Mouse (Mus musculus): ENCODE data around the gene Irf2bpl. TPM values are rescaled to one million over a fixed set of nuclear protein-coding genes. Genes with fewer than 3 reads are reported as not detected.

Irf2bpl gene
- polyA plus RNA-seq, 1 experiment from 2014 or later, result 2.3 TPM

- Histone ChIP-seq H3K9me3 (replicated peaks; ENCODE audit: control insufficient read depth, low read length) (no peaks in the 10 kb centered on the region), H3K9ac (ENCODE audit: low read depth, low read length) (no peak overlapping the region; the same call in 1 of the 2 replicates), H3K4me3 (ENCODE audit: low read depth, low read length) (peak overlapping the region; percentile 49), H3K4me1 (ENCODE audit: control insufficient read depth, low read depth, low read length) (peaks cover 62% of the 10 kb centered on the region), H3K36me3 (ENCODE audit: control insufficient read depth, insufficient read depth) (no peaks in the 10 kb centered on the region), H3K27me3 (ENCODE audit: control insufficient read depth, insufficient read depth, low read depth, low read length) (peaks cover 55% of the 10 kb centered on the region), H3K27ac (ENCODE audit: low read length) (peak overlapping the region; percentile 90), H3K4me2 (ENCODE audit: low read depth, low read length) (peak overlapping the region; percentile 66)
- 11% methylated on average over 7 of the region's 7 CpGs for WGBS (ENCODE audit: insufficient replicate concordance)
- peak; percentile 19; the same call in 1 of the 2 replicates for ATAC-seq (ENCODE audit: low read depth)
These were observed 4.6 kb upstream of the Irf2bpl start for GRCm38 (mm10) chr12:86889103-86889644.

- Histone ChIP-seq H3K9ac (ENCODE audit: low read depth, low read length) (peak overlapping the region; percentile 44), H3K36me3 (ENCODE audit: control insufficient read depth, insufficient read depth) (no peaks in the 10 kb centered on the region), H3K9me3 (replicated peaks; ENCODE audit: control insufficient read depth, low read length) (no peaks in the 10 kb centered on the region), H3K27me3 (ENCODE audit: control insufficient read depth, insufficient read depth, low read depth, low read length) (peaks cover 63% of the 10 kb centered on the region), H3K27ac (ENCODE audit: low read length) (peak overlapping the region; percentile 90), H3K4me1 (ENCODE audit: control insufficient read depth, low read depth, low read length) (peaks cover 56% of the 10 kb centered on the region), H3K4me2 (ENCODE audit: low read depth, low read length) (peak overlapping the region; percentile 66), H3K4me3 (ENCODE audit: low read depth, low read length) (peak overlapping the region; percentile 49)
- under 1% methylated on average over 46 of the region's 47 CpGs for WGBS (ENCODE audit: insufficient replicate concordance)
- peak; percentile 40 for ATAC-seq (ENCODE audit: low read depth)
These were observed 3.8 kb upstream of the Irf2bpl start for GRCm38 (mm10) chr12:86888130-86889069.

GRCm38 (mm10) chr12:86887381-86888129 lies 3.0 kb upstream of the Irf2bpl start:
- no peaks in the 10 kb centered on the region for H3K9me3 ChIP-seq (replicated peaks; ENCODE audit: control insufficient read depth, low read length)
- peaks cover 71% of the 10 kb centered on the region for H3K27me3 ChIP-seq (ENCODE audit: control insufficient read depth, insufficient read depth, low read depth, low read length)
- no peaks in the 10 kb centered on the region for H3K36me3 ChIP-seq (ENCODE audit: control insufficient read depth, insufficient read depth)
- peak overlapping the region; percentile 66 for H3K4me2 ChIP-seq (ENCODE audit: low read depth, low read length)
- no peak for ATAC-seq (ENCODE audit: low read depth)
- peak overlapping the region; percentile 44 for H3K9ac ChIP-seq (ENCODE audit: low read depth, low read length)
- H3K4me1 ChIP-seq (ENCODE audit: control insufficient read depth, low read depth, low read length), result peaks cover 48% of the 10 kb centered on the region
- WGBS (ENCODE audit: insufficient replicate concordance), result 30% methylated on average over 14 of the region's 14 CpGs
- peak overlapping the region; percentile 49 for H3K4me3 ChIP-seq (ENCODE audit: low read depth, low read length)
- H3K27ac ChIP-seq (ENCODE audit: low read length), result peak overlapping the region; percentile 90

GRCm38 (mm10) chr12:86886446-86886965 lies 1.9 kb upstream of the Irf2bpl start:
- 57% methylated on average over 7 of the region's 7 CpGs for WGBS (ENCODE audit: insufficient replicate concordance)
- Histone ChIP-seq H3K9ac (ENCODE audit: low read depth, low read length) (no peak overlapping the region), H3K4me2 (ENCODE audit: low read depth, low read length) (no peak overlapping the region), H3K4me3 (ENCODE audit: low read depth, low read length) (no peak overlapping the region), H3K36me3 (ENCODE audit: control insufficient read depth, insufficient read depth) (no peaks in the 10 kb centered on the region), H3K27me3 (ENCODE audit: control insufficient read depth, insufficient read depth, low read depth, low read length) (peaks cover 76% of the 10 kb centered on the region), H3K27ac (ENCODE audit: low read length) (no peak overlapping the region), H3K4me1 (ENCODE audit: control insufficient read depth, low read depth, low read length) (peaks cover 40% of the 10 kb centered on the region), H3K9me3 (replicated peaks; ENCODE audit: control insufficient read depth, low read length) (no peaks in the 10 kb centered on the region)
- no peak for ATAC-seq (ENCODE audit: low read depth)

GRCm38 (mm10) chr12:86885746-86886145 lies 1.1 kb upstream of the Irf2bpl start:
- no peak overlapping the region for H3K4me2 ChIP-seq (ENCODE audit: low read depth, low read length)
- H3K27me3 ChIP-seq (ENCODE audit: control insufficient read depth, insufficient read depth, low read depth, low read length), result peaks cover 76% of the 10 kb centered on the region
- H3K36me3 ChIP-seq (ENCODE audit: control insufficient read depth, insufficient read depth), result no peaks in the 10 kb centered on the region
- H3K4me1 ChIP-seq (ENCODE audit: control insufficient read depth, low read depth, low read length), result peaks cover 36% of the 10 kb centered on the region
- no peak overlapping the region for H3K9ac ChIP-seq (ENCODE audit: low read depth, low read length)
- WGBS (ENCODE audit: insufficient replicate concordance), result 45% methylated on average over 5 of the region's 5 CpGs
- no peak overlapping the region for H3K4me3 ChIP-seq (ENCODE audit: low read depth, low read length)
- no peak overlapping the region for H3K27ac ChIP-seq (ENCODE audit: low read length)
- no peak for ATAC-seq (ENCODE audit: low read depth)
- H3K9me3 ChIP-seq (replicated peaks; ENCODE audit: control insufficient read depth, low read length), result no peaks in the 10 kb centered on the region

- H3K27me3 ChIP-seq (ENCODE audit: control insufficient read depth, insufficient read depth, low read depth, low read length), result peaks cover 78% of the 10 kb centered on the region
These were observed 738 bp upstream of the Irf2bpl start for GRCm38 (mm10) chr12:86885336-86885735.

GRCm38 (mm10) chr12:86883280-86884196 lies 1.1 kb downstream of the Irf2bpl start:
- WGBS (ENCODE audit: insufficient replicate concordance), result under 1% methylated on average over 84 of the region's 84 CpGs
- Histone ChIP-seq H3K4me1 (ENCODE audit: control insufficient read depth, low read depth, low read length) (peaks cover 19% of the 10 kb centered on the region), H3K9ac (ENCODE audit: low read depth, low read length) (peak overlapping the region; percentile 64), H3K36me3 (ENCODE audit: control insufficient read depth, insufficient read depth) (no peaks in the 10 kb centered on the region), H3K9me3 (replicated peaks; ENCODE audit: control insufficient read depth, low read length) (no peaks in the 10 kb centered on the region), H3K4me2 (ENCODE audit: low read depth, low read length) (peak overlapping the region; percentile 64), H3K4me3 (ENCODE audit: low read depth, low read length) (peak overlapping the region; percentile 64), H3K27me3 (ENCODE audit: control insufficient read depth, insufficient read depth, low read depth, low read length) (peaks cover 79% of the 10 kb centered on the region), H3K27ac (ENCODE audit: low read length) (peak overlapping the region; percentile 88)
- no peak for ATAC-seq (ENCODE audit: low read depth)

More at GRCm38 (mm10) chr12:86885336-86885735, 738 bp upstream of the Irf2bpl start:
- H3K36me3 ChIP-seq (ENCODE audit: control insufficient read depth, insufficient read depth), result no peaks in the 10 kb centered on the region
- peak overlapping the region; percentile 61 for H3K27ac ChIP-seq (ENCODE audit: low read length)
- peaks cover 34% of the 10 kb centered on the region for H3K4me1 ChIP-seq (ENCODE audit: control insufficient read depth, low read depth, low read length)
- H3K9me3 ChIP-seq (replicated peaks; ENCODE audit: control insufficient read depth, low read length), result no peaks in the 10 kb centered on the region
- peak overlapping the region; percentile 64 for H3K4me3 ChIP-seq (ENCODE audit: low read depth, low read length)
- peak overlapping the region; percentile 64 for H3K4me2 ChIP-seq (ENCODE audit: low read depth, low read length)
- WGBS (ENCODE audit: insufficient replicate concordance), result 27% methylated on average over 6 of the region's 6 CpGs
- no peak for ATAC-seq (ENCODE audit: low read depth)
- H3K9ac ChIP-seq (ENCODE audit: low read depth, low read length), result no peak overlapping the region

GRCm38 (mm10) chr12:86883019-86883279 lies 1.6 kb downstream of the Irf2bpl start:
- Histone ChIP-seq H3K4me2 (ENCODE audit: low read depth, low read length) (peak overlapping the region; percentile 64), H3K27ac (ENCODE audit: low read length) (no peak overlapping the region), H3K36me3 (ENCODE audit: control insufficient read depth, insufficient read depth) (no peaks in the 10 kb centered on the region), H3K9ac (ENCODE audit: low read depth, low read length) (peak overlapping the region; percentile 64), H3K27me3 (ENCODE audit: control insufficient read depth, insufficient read depth, low read depth, low read length) (peaks cover 73% of the 10 kb centered on the region), H3K9me3 (replicated peaks; ENCODE audit: control insufficient read depth, low read length) (no peaks in the 10 kb centered on the region), H3K4me1 (ENCODE audit: control insufficient read depth, low read depth, low read length) (peaks cover 13% of the 10 kb centered on the region), H3K4me3 (ENCODE audit: low read depth, low read length) (peak overlapping the region; percentile 64)
- ATAC-seq (ENCODE audit: low read depth), result no peak
- WGBS (ENCODE audit: insufficient replicate concordance), result under 1% methylated on average over 24 of the region's 24 CpGs
